Mouse (Mus musculus) erythroid progenitor cell, adult 5-6 weeks (primary cell): ENCODE data around the gene Ptpn3. TPM values are rescaled to one million over a fixed set of nuclear protein-coding genes. Genes with fewer than 3 reads are reported as not detected.

Experiments
- ATAC-seq: replicated peaks from 2 replicates; pipeline ENCODE4 v1.8.0; 2016; ENCODE audit warnings: moderate number of reproducible peaks, mild to moderate bottlenecking, moderate TSS enrichment, inconsistent platforms; ENCODE audit not compliant: poor library complexity, low FRiP score, severe bottlenecking
- total RNA-seq, 2 experiments: library from RNA; stranded (forward) in 1 of 2; stranded (reverse) in 1 of 2; fragments of 150-400 nt in 1 of 2; fragments of 186-747, 209-891 nt in 1 of 2; gene quantifications; 2 replicates each; pipeline versions ENCODE4 v1.2.3 to v1.2.4; 2015 to 2017; ENCODE audit warnings: low replicate concordance in 2 of 2

The Ptpn3 gene
- total RNA-seq, 2 experiments from 2014 or later, result 1.4 TPM; not detected in 1

GRCm38 (mm10) chr4:57300469-57301409 lies 898 bp downstream of the Ptpn3 start:
- ATAC-seq, result 0 out of 2 replicates have a peak, but pooled peaks have one; percentile 43

DNA sequence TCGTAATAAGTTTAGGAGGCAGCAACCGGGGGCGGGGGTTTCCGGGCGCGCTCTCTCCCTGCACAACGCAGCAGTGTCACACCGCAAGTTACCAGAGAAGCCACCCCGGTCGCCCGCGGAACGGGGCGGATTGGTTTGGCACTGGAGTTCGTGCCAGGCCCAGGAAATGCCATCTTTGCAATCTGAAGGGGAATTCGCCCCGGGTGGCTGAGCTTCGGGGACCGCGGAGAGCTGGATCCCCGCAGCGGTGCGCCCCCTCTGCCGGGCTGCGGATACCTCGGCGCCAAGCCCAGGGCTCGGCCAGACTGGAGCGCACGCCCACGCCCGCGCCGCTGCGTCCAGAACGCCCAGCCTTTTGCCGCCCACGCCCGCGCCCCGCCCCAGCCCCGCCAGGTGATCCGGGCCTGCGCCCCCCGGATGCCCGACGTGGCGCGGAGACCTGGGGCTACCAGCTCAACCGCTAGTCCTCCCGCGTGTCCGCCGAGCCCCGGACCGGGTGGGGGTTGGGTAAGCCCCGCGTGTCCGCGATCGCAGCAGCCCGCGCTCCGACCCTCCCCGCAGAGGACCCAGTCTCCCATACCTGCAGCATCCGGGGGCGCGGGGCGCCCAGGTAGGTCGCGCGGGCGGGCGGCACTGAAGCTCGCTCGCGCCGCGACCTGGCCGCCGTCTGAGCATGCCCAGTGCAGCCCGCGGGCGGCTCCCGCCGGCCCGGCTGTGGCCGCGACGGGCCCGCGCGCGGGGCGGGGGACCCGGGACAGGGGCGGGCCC lies 1.8 kb downstream of the Ptpn3 start:
- no peak for ATAC-seq

DNA sequence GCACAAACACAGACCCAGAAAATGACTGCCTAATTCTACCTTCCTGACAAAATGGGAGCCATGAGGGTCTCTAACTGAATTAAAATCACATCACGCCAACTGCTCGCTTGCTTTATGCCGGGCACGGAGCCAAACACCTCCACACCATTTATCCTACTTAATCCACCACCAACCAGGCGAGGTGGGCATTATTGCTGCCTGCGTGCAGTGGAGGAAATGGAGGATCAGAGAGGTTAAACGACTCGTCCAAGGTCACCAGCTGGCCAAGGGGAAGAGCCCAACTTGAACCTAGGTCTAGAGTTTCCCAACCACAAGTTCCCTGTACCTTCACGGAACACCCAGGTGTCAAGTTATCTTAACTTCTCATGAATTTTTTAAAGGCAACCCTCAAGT lies 2.3 kb downstream of the Ptpn3 start:
- ATAC-seq, result no peak

- ATAC-seq, result no peak
Measured at GRCm38 (mm10) chr4:57298181-57298580, 3.5 kb downstream of the Ptpn3 start.

DNA sequence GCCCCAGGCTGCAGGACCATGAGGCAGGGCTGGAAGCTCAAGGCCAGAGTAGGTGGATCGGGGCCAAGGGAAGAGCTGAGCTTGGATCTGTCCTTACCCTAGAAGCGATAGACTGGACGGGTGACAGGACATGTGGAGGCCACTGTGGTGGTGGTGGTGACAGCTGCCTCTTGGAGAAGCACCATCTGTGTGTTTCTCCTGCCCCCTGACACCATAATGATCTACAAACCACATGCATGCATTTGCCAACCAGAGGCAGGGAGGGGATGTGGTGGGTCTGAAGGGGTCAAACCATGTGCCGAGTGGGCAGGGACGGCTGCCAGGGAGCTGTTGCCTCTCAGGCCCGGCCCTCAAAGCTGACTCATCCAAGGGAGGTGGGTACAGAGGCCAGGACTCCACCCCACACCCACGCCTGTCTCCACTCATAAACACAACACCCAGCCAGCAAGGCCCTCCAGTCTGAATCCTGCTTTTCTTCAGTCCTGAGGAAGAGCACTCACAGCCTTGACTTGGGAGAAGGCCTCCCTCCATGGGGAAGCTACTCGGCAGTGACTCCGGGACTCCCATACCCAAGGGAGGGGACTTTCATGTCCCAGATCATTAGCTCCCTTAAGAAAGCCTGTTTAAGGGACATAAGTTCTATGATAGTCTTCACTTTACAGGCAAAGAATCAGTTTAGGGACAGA lies 6.5 kb downstream of the Ptpn3 start:
- ATAC-seq, result peak; percentile 72

DNA sequence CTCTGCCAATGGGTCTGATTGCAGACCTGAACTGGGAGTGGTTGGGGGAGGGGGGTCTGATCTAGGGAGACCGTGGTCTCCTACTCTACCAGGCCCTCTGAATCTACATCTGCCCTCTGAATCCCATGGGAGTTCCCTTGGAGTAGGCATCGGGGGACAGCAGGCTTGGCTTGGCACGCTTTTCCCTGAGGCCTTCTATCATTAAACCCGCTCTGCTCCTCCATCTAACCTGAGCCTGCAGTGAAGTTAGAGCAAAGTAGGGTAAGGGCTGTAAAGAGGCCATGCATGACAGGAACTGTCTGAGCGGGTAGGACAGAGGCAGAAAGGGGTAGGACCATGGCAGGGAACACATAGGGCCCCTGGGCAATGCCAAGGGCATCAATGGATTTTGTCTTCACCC lies 9.0 kb downstream of the Ptpn3 start:
- ATAC-seq, result no peak

GRCm38 (mm10) chr4:57290049-57290448 lies 11.6 kb downstream of the Ptpn3 start:
- no peak for ATAC-seq

GRCm38 (mm10) chr4:57287808-57288207 lies 13.8 kb downstream of the Ptpn3 start:
- ATAC-seq, result no peak

- ATAC-seq, result no peak
Measured at GRCm38 (mm10) chr4:57285251-57285650, 16.4 kb downstream of the Ptpn3 start.

- ATAC-seq, result no peak
Measured at GRCm38 (mm10) chr4:57283189-57283588, 18.4 kb downstream of the Ptpn3 start.

DNA sequence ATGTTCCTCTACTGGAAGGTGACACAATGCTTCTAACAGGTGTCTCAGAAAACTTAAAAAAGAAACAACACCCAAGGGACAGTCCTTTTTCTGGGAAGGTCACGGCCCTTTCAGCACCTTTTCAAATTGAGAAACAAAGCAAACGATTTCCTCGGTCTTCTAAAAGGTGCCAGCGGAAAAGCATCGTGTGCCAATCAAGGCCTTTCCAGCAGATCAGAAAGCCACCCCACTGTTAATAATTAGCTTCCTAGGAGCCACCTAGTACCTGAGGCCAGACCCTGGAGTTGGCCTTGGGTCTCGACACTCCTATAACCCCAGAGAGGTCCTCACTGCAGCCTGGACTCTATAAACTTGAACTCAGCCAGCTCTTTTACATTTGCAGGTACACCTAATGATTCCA lies 19.0 kb downstream of the Ptpn3 start:
- no peak for ATAC-seq

DNA sequence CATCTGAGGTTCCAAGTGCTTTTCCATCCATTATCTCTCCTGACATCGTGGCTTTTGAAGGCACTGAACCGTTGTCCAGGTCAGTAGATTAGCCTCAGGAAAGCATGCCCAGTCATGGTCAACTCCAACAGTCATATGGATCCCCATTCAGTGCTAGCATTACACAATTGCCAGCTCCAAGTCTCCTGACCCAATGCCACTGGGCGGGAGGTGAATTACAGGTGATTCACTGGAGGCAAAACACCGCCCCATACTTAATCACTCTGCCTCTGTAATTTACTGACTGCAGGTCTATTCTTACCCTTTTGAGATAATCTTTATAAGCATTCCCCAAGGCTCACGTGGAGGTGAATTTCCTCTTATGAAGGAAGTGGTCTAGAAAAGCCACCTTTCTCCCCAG lies 19.5 kb downstream of the Ptpn3 start:
- no peak for ATAC-seq

DNA sequence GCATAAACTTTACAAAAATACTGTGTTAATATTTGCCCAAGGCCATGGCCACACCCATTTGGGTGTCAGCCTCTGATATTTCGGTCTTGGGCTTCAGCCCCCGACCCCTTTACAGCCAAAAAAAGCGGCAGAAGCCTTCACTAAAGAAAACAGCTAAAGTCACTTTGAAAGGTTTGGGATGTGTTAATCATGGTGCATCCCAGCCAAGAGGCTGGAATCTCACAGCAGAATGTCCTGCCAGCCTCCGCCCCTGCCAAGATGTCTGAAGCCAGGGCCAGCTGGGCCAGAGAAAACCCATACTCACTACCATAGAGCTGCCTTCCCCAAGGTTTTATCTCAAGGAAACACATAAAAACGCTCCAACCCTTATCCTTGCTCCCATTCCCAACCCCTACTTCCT lies 20.7 kb downstream of the Ptpn3 start:
- ATAC-seq, result no peak

GRCm38 (mm10) chr4:57279229-57279628 lies 22.4 kb downstream of the Ptpn3 start:
- no peak for ATAC-seq

DNA sequence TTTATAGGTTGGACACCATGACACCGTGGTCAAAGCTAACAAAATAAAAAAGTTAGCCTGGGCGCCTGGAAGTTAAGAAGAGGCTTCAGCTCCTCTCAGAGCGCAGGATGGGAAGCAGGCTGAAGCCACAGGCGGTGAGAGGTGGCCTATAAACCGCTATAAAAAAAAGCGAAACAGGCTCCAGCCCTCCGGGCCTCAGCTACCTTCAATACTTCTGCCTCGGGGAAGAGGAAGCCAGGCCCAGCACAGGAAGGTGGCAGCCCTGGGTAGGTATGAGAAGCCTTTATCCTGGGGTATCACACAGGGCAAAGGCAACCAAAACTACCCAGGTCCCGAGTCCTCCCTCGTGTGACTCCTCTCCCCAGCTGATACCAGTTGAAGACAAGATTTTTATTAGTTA lies 22.8 kb downstream of the Ptpn3 start:
- ATAC-seq, result no peak

- no peak for ATAC-seq
Measured at GRCm38 (mm10) chr4:57277671-57278070, 24.0 kb downstream of the Ptpn3 start.

DNA sequence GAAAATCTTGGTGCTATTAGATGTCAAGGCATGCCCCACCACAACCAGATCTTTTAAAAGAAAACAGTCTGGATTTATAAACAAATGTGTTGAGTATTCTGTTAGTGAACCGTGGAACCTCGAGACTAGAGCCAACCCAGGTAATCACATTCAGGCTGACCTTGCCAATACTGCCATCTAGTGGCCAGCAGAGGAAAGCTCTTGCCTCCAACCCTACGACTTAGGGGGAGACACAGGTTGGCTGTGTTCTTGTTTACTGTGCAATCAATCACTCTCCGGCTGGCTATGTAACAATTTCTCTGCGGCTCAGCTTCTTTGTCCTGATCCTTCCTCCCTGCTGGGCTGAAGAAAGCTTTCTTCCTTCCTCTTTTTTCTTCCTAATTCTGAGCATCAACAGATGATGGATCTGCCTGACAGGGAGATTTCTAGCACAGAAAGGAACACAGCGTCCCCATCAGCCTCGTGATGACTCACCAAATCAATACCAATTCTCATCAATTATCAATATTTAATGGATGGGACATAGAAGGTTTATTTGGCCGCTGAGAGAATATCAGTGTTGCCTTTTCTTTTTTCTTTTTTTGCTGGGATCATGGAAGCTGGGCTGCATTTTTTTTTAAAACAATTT lies 26.4 kb downstream of the Ptpn3 start:
- ATAC-seq, result peak; percentile 68; the same call in 1 of the 2 replicates

DNA sequence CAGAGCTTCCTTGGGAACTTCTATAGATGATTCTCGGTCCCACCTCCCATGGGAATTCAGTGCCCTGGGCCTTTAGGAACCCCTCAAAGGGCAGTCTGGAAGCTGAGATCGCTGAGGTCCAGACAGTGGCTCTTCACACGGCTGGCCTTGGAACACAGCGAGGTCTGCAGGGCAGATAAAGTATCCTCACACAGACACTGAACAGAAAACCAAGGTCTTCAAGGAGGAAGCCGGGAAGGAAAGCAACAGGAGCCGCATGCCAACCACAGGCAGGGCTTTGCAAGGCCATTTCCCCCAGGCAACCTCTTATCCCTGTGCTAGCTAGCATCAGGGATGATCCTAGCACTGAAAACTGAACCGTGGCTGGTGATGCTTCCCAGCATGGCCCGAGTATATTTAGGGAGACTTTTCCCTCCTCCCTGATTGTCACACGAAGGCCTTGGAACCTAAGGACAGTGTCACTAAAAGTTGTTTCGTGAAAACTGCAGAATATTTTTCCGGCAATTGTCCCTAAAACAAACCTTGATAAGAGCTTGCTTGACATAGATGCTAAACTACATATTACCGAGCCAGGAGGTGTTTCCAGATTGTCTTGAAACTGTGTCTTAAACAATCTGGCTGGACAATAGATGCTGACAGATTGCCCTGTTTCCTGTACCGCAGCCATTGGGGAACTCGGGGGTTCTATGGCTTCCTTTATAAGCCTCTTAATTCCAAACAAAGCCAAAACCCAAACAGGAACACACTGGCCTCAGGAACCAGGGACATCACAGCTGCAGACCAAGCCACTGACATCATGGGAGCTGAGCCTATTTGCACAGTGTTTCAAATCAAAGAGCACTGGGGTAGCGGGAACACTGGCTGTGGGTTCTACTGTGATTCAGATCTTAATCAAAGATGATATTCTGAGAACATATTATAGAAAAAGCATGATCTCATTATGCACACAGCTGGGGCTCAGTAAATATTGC lies 27.8 kb downstream of the Ptpn3 start:
- no peak for ATAC-seq

DNA sequence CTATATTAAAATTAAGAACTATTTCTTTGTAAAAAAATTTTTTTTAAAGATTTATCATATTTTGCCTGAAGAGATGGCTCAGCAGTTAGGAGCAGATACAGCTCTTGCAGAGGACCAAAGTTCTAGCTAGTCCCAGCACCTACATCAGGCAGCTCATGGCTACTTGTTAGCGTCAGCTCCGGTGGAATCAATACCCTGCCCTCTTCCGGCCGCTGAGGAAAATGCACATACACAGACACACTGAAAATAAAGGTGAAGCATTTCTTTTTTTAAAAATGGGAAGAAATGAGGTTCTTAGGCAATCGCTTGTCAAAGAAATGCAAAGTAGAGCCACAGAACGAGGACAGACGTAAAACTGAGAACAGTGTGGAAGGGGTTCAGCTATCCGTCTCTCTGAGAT lies 30.6 kb downstream of the Ptpn3 start:
- ATAC-seq, result no peak
